Mouse (Mus musculus): ENCODE results near the gene Krt90. TPM values are rescaled to one million over a fixed set of nuclear protein-coding genes. Genes with fewer than 3 reads are reported as not detected.

Krt90 gene
- polyA plus RNA-seq, 1 experiment, result not detected

DNA sequence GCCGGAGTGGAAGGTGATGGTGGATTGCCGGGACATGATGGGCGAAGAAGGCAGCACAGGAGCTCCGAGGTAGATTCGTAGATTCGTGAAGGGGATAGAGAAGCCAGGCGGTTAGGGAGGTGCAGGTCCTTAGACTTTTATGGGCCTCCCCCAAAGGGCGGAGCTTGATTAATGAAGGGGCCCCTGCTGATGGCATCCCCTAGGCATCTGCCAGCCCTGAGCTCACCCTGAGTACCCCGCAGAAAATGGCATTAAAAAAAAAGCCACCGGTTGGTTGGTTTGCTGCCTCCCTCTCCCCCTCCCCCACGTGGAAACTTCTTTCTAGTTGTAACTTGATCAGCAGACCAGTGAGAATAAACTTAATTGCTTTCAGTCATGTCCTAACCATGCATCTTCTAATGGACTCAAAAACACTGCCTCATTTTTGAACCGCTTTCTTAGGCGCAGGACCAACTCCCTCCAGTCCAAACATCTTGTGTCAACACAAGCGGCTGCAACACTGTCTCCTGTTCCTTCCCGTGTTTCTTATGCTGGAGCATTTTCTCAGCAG is 11.1 kb upstream of the Krt90 start, which contains the start of gene Krt75:
Gene Krt75 (minus strand): TSS at position 109 of the 550 bp plus-strand sequence.
- Histone ChIP-seq H3K4me1 (ENCODE audit: control insufficient read depth, insufficient read depth, insufficient read length) (no peaks in the 10 kb centered on the region), H3K36me3 (ENCODE audit: control insufficient read depth, insufficient read depth, low read length) (no peaks in the 10 kb centered on the region), H3K27me3 (ENCODE audit: control insufficient read depth, insufficient read depth, low read length) (no peaks in the 10 kb centered on the region), H3K4me3 (ENCODE audit: extremely low read depth, insufficient read depth, insufficient read length) (no peak within 1 kb of the TSS), H3K27ac (ENCODE audit: insufficient read depth, low read length) (no peak within 1 kb of the TSS)
- no peak for TF ChIP-seq POLR2A (IDR thresholded peaks at IDR 0.05; ENCODE audit: low read depth, low read length)
- no peak for TF ChIP-seq CTCF (IDR thresholded peaks at IDR 0.05; ENCODE audit: extremely low read depth, insufficient read depth, insufficient read length, insufficient replicate concordance)
- DNase-seq (ENCODE audit: low read depth in 1 of 2, low spot score in 2 of 2), result no peak
- WGBS, result 77% methylated on average over 15 of the region's 15 CpGs

DNA sequence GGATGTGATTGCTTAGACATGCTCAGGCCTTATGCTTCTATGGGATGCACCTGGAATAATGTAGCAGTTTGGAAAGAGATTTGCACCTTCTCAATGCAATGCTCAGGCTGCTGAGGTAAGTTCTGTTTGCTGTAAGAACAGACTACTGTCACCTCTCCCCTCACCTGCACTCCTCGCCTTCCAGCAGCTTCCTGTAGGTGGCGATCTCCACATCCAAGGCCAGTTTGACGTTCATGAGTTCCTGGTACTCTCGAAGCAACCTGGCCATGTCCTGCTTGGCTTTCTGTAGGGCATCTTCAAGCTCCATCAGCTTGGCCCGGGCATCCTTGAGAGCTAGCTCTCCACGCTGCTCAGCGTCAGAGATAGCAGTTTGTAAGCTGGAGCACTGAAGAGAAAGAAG is 5.0 kb upstream of the Krt90 start:
- Histone ChIP-seq H3K36me3 (ENCODE audit: control insufficient read depth, insufficient read depth, low read length) (no peaks in the 10 kb centered on the region), H3K4me3 (ENCODE audit: extremely low read depth, insufficient read depth, insufficient read length) (no peak overlapping the region), H3K27me3 (ENCODE audit: control insufficient read depth, insufficient read depth, low read length) (no peaks in the 10 kb centered on the region), H3K27ac (ENCODE audit: insufficient read depth, low read length) (no peak overlapping the region), H3K4me1 (ENCODE audit: control insufficient read depth, insufficient read depth, insufficient read length) (no peaks in the 10 kb centered on the region)
- TF ChIP-seq CTCF (IDR thresholded peaks at IDR 0.05; ENCODE audit: extremely low read depth, insufficient read depth, insufficient read length, insufficient replicate concordance) (peak; percentile 16; the same call in 1 of the 2 replicates), POLR2A (IDR thresholded peaks at IDR 0.05; ENCODE audit: low read depth, low read length) (no peak)
- WGBS, result 45% methylated on average over 7 of the region's 7 CpGs
- DNase-seq (ENCODE audit: low read depth in 1 of 2, low spot score in 2 of 2), result no peak

DNA sequence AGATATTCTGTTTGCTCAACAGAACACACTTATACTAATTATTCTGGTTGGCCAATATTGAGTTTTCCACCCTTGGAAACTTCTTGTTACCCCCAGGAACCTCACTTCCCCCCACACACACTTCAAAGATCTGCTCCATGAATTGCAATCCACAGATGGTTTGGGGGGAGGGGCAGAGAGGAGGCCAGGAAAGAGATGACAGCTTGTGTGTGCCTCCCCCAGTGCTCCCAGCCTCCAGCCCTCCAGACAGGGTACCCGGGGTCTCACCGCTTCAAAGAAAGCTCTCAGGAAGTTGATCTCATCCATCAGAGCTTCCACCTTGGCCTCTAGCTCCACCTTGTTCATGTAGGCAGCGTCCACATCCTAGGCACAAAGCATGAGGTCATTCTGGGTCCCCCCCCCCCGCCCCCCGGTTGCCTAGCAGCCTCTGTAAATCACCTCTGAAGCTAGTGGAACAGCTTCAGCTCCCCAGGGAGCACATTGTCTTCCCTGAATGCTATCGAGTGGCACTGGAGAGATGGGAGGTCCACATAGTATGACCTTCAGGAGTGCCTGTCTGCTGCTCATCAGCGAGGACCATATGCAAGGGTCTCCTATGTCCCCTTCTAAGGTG is 4.6 kb downstream of the Krt90 start:
- no peak for DNase-seq (ENCODE audit: low read depth in 1 of 2, low spot score in 2 of 2)
- Histone ChIP-seq H3K27ac (ENCODE audit: insufficient read depth, low read length) (no peak overlapping the region), H3K27me3 (ENCODE audit: control insufficient read depth, insufficient read depth, low read length) (no peaks in the 10 kb centered on the region), H3K4me1 (ENCODE audit: control insufficient read depth, insufficient read depth, insufficient read length) (no peaks in the 10 kb centered on the region), H3K36me3 (ENCODE audit: control insufficient read depth, insufficient read depth, low read length) (no peaks in the 10 kb centered on the region), H3K4me3 (ENCODE audit: extremely low read depth, insufficient read depth, insufficient read length) (no peak overlapping the region)
- 13% methylated on average over 7 of the region's 7 CpGs for WGBS
- TF ChIP-seq CTCF (IDR thresholded peaks at IDR 0.05; ENCODE audit: extremely low read depth, insufficient read depth, insufficient read length, insufficient replicate concordance) (no peak), POLR2A (IDR thresholded peaks at IDR 0.05; ENCODE audit: low read depth, low read length) (no peak)

DNA sequence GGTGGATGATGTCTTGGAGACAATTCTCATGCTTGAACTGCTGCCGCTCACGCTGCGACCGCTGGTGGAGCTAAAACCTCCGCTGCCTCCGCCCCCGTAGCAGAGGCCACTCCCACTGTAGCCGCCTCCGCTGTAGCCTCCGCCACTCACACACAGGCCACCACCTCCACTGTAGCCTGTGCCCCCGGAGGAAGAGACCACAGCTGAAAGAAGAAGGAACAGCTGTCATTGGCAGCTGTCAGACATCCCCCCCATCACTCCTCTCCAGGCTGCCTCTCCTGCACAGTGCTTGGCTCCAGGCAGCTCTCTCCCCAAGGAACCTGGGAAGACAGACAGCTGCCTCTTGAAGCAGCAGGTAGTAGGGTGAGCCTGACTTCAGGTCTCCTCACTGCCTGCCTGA is 9.6 kb downstream of the Krt90 start:
- no peak for TF ChIP-seq POLR2A (IDR thresholded peaks at IDR 0.05; ENCODE audit: low read depth, low read length)
- no peak for TF ChIP-seq CTCF (IDR thresholded peaks at IDR 0.05; ENCODE audit: extremely low read depth, insufficient read depth, insufficient read length, insufficient replicate concordance)
- DNase-seq (ENCODE audit: low read depth in 1 of 2, low spot score in 2 of 2), result no peak
- Histone ChIP-seq H3K4me3 (ENCODE audit: extremely low read depth, insufficient read depth, insufficient read length) (no peak overlapping the region), H3K4me1 (ENCODE audit: control insufficient read depth, insufficient read depth, insufficient read length) (no peaks in the 10 kb centered on the region), H3K27ac (ENCODE audit: insufficient read depth, low read length) (no peak overlapping the region), H3K27me3 (ENCODE audit: control insufficient read depth, insufficient read depth, low read length) (no peaks in the 10 kb centered on the region), H3K36me3 (ENCODE audit: control insufficient read depth, insufficient read depth, low read length) (no peaks in the 10 kb centered on the region)
- 3% methylated on average over 11 of the region's 11 CpGs for WGBS

DNA sequence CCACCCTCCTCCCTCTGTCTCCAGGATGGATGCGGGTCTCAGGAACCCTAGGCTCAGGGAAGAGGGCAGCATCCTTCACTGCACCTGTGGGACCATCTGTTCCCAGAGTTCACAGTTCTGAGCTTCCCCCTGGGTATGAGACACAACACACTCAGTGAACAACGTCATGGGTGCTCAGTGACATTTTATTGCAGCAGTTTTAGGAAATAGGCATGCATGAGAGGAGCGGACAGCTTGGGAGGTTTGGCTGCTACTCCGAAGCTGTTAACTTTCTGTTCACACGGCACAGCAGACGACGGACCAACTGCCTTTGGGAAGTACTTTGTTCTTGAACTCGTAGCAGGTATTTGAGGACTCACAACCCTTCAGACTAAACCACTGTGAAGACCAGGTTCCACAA is 10.6 kb downstream of the Krt90 start:
- Histone ChIP-seq H3K4me3 (ENCODE audit: extremely low read depth, insufficient read depth, insufficient read length) (no peak overlapping the region), H3K36me3 (ENCODE audit: control insufficient read depth, insufficient read depth, low read length) (no peaks in the 10 kb centered on the region), H3K27ac (ENCODE audit: insufficient read depth, low read length) (no peak overlapping the region), H3K27me3 (ENCODE audit: control insufficient read depth, insufficient read depth, low read length) (no peaks in the 10 kb centered on the region), H3K4me1 (ENCODE audit: control insufficient read depth, insufficient read depth, insufficient read length) (no peaks in the 10 kb centered on the region)
- no peak for DNase-seq (ENCODE audit: low read depth in 1 of 2, low spot score in 2 of 2)
- 79% methylated on average over 8 of the region's 8 CpGs for WGBS
- TF ChIP-seq CTCF (IDR thresholded peaks at IDR 0.05; ENCODE audit: extremely low read depth, insufficient read depth, insufficient read length, insufficient replicate concordance), result no peak
- no peak for TF ChIP-seq POLR2A (IDR thresholded peaks at IDR 0.05; ENCODE audit: low read depth, low read length)

DNA sequence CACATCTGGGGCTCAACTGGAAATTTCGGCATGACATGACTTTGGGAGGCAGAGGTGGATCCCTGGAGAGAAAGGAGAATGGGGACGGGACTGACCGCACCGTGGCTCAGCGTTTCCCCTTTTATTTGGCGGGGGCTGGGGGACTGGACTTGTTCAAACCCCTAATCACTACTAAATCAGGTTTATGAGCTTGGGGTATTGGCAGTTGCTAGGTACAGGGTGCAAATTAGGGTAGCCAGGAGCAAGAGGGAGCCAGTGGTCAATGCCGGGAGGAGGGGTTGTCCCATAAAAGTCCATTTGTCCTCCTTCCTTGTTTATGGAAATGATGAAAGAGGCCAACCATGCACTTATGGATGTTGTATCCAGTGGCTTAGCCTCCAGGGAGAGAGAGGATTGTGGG is 12.2 kb downstream of the Krt90 start, which contains the start of gene Krt82:
Gene Krt82 (minus strand): TSS at position 101 of the 400 bp plus-strand sequence.
- no peak within 1 kb of the TSS for H3K27ac ChIP-seq (ENCODE audit: insufficient read depth, low read length)
- TF ChIP-seq POLR2A (IDR thresholded peaks at IDR 0.05; ENCODE audit: low read depth, low read length), result no peak
- no peak for TF ChIP-seq CTCF (IDR thresholded peaks at IDR 0.05; ENCODE audit: extremely low read depth, insufficient read depth, insufficient read length, insufficient replicate concordance)
- no peak within 1 kb of the TSS for H3K4me3 ChIP-seq (ENCODE audit: extremely low read depth, insufficient read depth, insufficient read length)
- no peaks in the 10 kb centered on the region for H3K4me1 ChIP-seq (ENCODE audit: control insufficient read depth, insufficient read depth, insufficient read length)
- no peak for DNase-seq (ENCODE audit: low read depth in 1 of 2, low spot score in 2 of 2)
- 79% methylated on average over 7 of the region's 7 CpGs for WGBS
- no peaks in the 10 kb centered on the region for H3K36me3 ChIP-seq (ENCODE audit: control insufficient read depth, insufficient read depth, low read length)
- no peaks in the 10 kb centered on the region for H3K27me3 ChIP-seq (ENCODE audit: control insufficient read depth, insufficient read depth, low read length)

DNA sequence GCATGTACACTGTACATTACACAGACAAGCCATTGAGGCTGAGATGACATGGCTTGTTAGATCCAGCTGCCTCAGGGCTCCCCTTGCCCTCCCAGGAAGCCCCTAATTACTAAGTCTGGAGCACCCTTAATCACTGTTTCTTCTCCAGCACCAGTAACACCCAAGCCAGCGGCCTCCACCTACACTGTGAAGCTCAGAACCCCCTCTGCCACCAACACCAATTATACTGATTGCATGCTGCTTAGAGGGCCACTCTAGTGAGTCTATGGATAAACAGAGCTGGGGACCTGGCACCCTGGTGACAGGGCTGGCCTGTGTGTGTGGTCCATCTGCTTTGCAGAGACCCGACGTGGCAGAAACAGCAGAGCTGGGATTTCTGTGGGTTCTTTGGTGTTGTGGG is 18.3 kb downstream of the Krt90 start:
- WGBS, result 75% methylated on average over 3 of the region's 3 CpGs
- no peaks in the 10 kb centered on the region for H3K4me1 ChIP-seq (ENCODE audit: control insufficient read depth, insufficient read depth, insufficient read length)
- TF ChIP-seq CTCF (IDR thresholded peaks at IDR 0.05; ENCODE audit: extremely low read depth, insufficient read depth, insufficient read length, insufficient replicate concordance), result no peak
- no peak for TF ChIP-seq POLR2A (IDR thresholded peaks at IDR 0.05; ENCODE audit: low read depth, low read length)
- DNase-seq (ENCODE audit: low read depth in 1 of 2, low spot score in 2 of 2), result no peak
- no peaks in the 10 kb centered on the region for H3K36me3 ChIP-seq (ENCODE audit: control insufficient read depth, insufficient read depth, low read length)
- no peak overlapping the region for H3K4me3 ChIP-seq (ENCODE audit: extremely low read depth, insufficient read depth, insufficient read length)
- H3K27me3 ChIP-seq (ENCODE audit: control insufficient read depth, insufficient read depth, low read length), result no peaks in the 10 kb centered on the region
- no peak overlapping the region for H3K27ac ChIP-seq (ENCODE audit: insufficient read depth, low read length)
